Mouse (Mus musculus): ENCODE measurements around the gene Oser1. TPM values are rescaled to one million over a fixed set of nuclear protein-coding genes. Genes with fewer than 3 reads are reported as not detected.
A peak's percentile ranks its signal among the peaks of the same experiment; 100 is the strongest.

Oser1 gene
- total and polyA plus RNA-seq, 2 experiments from 2014 or later = 22.9 to 59.6 TPM

- Histone ChIP-seq H3K4me2 (ENCODE audit: low read depth, low read length) (peak within 1 kb of the TSS; percentile 18; the same call in 1 of the 2 replicates), H3K4me3 (ENCODE audit: low read length) (no peak within 1 kb of the TSS), H3K27ac (no peak within 1 kb of the TSS), H3K9ac (replicated peaks; ENCODE audit: low read length) (no peak within 1 kb of the TSS), H3K9me3 (ENCODE audit: low read length) (no peaks in the 10 kb centered on the region), H3K4me1 (ENCODE audit: insufficient read depth, low read length) (no peaks in the 10 kb centered on the region), H3K36me3 (ENCODE audit: insufficient read depth, low read length) (no peaks in the 10 kb centered on the region), H3K27me3 (ENCODE audit: insufficient read depth, low read length) (no peaks in the 10 kb centered on the region)
- TF ChIP-seq CTCF (IDR thresholded peaks at IDR 0.05; ENCODE audit: low read depth) = no peak
- WGBS = 15% methylated on average over 10 of the region's 10 CpGs
- DNase-seq (ENCODE audit: low spot score) = no peak
- ATAC-seq = no peak
These were observed 26.6 kb downstream of the Oser1 start, which contains the start of gene Jph2 for GRCm38 (mm10) chr2:163397905-163398304. Gene Jph2 (minus strand): TSS chr2:163397993.

DNA sequence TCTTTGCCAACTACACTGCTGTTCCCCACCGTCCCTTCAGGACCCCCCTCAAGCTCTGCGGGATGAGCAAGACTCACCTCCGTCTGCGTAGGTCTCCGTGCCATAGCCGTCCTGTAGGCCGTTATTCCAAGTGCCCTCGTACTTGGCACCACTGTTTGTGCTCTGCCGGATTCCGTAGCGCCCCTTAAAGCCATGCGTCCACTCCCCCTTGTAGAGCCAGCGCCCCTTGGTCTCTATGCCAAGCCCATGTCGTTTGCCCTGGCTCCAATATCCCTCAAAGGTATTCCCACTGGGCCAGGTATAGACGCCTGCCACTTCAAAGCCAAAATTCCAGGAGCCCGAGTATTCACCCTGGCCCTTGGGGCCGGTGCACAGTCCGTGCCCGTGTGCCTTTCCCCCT is 27.4 kb downstream of the Oser1 start:
- no peaks in the 10 kb centered on the region for H3K27me3 ChIP-seq (ENCODE audit: insufficient read depth, low read length)
- no peak overlapping the region for H3K27ac ChIP-seq
- DNase-seq (ENCODE audit: low spot score) = no peak
- no peak for ATAC-seq
- H3K4me2 ChIP-seq (ENCODE audit: low read depth, low read length) = no peak overlapping the region
- no peaks in the 10 kb centered on the region for H3K36me3 ChIP-seq (ENCODE audit: insufficient read depth, low read length)
- TF ChIP-seq CTCF (IDR thresholded peaks at IDR 0.05; ENCODE audit: low read depth) = no peak
- 92% methylated on average over 19 of the region's 19 CpGs for WGBS
- no peak overlapping the region for H3K4me3 ChIP-seq (ENCODE audit: low read length)
- no peak overlapping the region for H3K9ac ChIP-seq (replicated peaks; ENCODE audit: low read length)
- no peaks in the 10 kb centered on the region for H3K4me1 ChIP-seq (ENCODE audit: insufficient read depth, low read length)
- H3K9me3 ChIP-seq (ENCODE audit: low read length) = no peaks in the 10 kb centered on the region

- TF ChIP-seq CTCF (IDR thresholded peaks at IDR 0.05; ENCODE audit: low read depth) = no peak
- Histone ChIP-seq H3K36me3 (ENCODE audit: insufficient read depth, low read length) (no peaks in the 10 kb centered on the region), H3K4me3 (ENCODE audit: low read length) (no peak overlapping the region), H3K9me3 (ENCODE audit: low read length) (no peaks in the 10 kb centered on the region), H3K4me2 (ENCODE audit: low read depth, low read length) (no peak overlapping the region), H3K27ac (no peak overlapping the region), H3K27me3 (ENCODE audit: insufficient read depth, low read length) (no peaks in the 10 kb centered on the region), H3K9ac (replicated peaks; ENCODE audit: low read length) (no peak overlapping the region), H3K4me1 (ENCODE audit: insufficient read depth, low read length) (no peaks in the 10 kb centered on the region)
- WGBS = 70% methylated on average over 6 of the region's 6 CpGs
- DNase-seq (ENCODE audit: low spot score) (no peak), ATAC-seq (no peak)
These were observed 29.5 kb downstream of the Oser1 start for GRCm38 (mm10) chr2:163394977-163395376.

GRCm38 (mm10) chr2:163393976-163394375 is 30.5 kb downstream of the Oser1 start:
- Histone ChIP-seq H3K4me2 (ENCODE audit: low read depth, low read length) (no peak overlapping the region), H3K9ac (replicated peaks; ENCODE audit: low read length) (no peak overlapping the region), H3K27ac (no peak overlapping the region), H3K36me3 (ENCODE audit: insufficient read depth, low read length) (no peaks in the 10 kb centered on the region), H3K4me1 (ENCODE audit: insufficient read depth, low read length) (no peaks in the 10 kb centered on the region), H3K27me3 (ENCODE audit: insufficient read depth, low read length) (no peaks in the 10 kb centered on the region), H3K4me3 (ENCODE audit: low read length) (no peak overlapping the region), H3K9me3 (ENCODE audit: low read length) (no peaks in the 10 kb centered on the region)
- DNase-seq (ENCODE audit: low spot score) = no peak
- WGBS = 75% methylated on average over 6 of the region's 6 CpGs
- ATAC-seq = no peak
- no peak for TF ChIP-seq CTCF (IDR thresholded peaks at IDR 0.05; ENCODE audit: low read depth)

GRCm38 (mm10) chr2:163393241-163393640 is 31.3 kb downstream of the Oser1 start:
- Histone ChIP-seq H3K4me1 (ENCODE audit: insufficient read depth, low read length) (no peaks in the 10 kb centered on the region), H3K4me2 (ENCODE audit: low read depth, low read length) (no peak overlapping the region), H3K9ac (replicated peaks; ENCODE audit: low read length) (no peak overlapping the region), H3K9me3 (ENCODE audit: low read length) (no peaks in the 10 kb centered on the region), H3K4me3 (ENCODE audit: low read length) (no peak overlapping the region), H3K27me3 (ENCODE audit: insufficient read depth, low read length) (no peaks in the 10 kb centered on the region), H3K27ac (no peak overlapping the region), H3K36me3 (ENCODE audit: insufficient read depth, low read length) (no peaks in the 10 kb centered on the region)
- DNase-seq (ENCODE audit: low spot score) = no peak
- no peak for ATAC-seq
- TF ChIP-seq CTCF (IDR thresholded peaks at IDR 0.05; ENCODE audit: low read depth) = no peak
- 91% methylated on average over 10 of the region's 10 CpGs for WGBS

- DNase-seq (ENCODE audit: low spot score) (no peak), ATAC-seq (no peak)
- H3K9ac ChIP-seq (replicated peaks; ENCODE audit: low read length) = no peak overlapping the region
- H3K27me3 ChIP-seq (ENCODE audit: insufficient read depth, low read length) = no peaks in the 10 kb centered on the region
- 82% methylated on average over 6 of the region's 6 CpGs for WGBS
- H3K4me2 ChIP-seq (ENCODE audit: low read depth, low read length) = no peak overlapping the region
- H3K36me3 ChIP-seq (ENCODE audit: insufficient read depth, low read length) = no peaks in the 10 kb centered on the region
- peaks cover 2% of the 10 kb centered on the region; the same call in 1 of the 2 replicates for H3K9me3 ChIP-seq (ENCODE audit: low read length)
- H3K27ac ChIP-seq = no peak overlapping the region
- no peaks in the 10 kb centered on the region for H3K4me1 ChIP-seq (ENCODE audit: insufficient read depth, low read length)
- TF ChIP-seq CTCF (IDR thresholded peaks at IDR 0.05; ENCODE audit: low read depth) = no peak
- no peak overlapping the region for H3K4me3 ChIP-seq (ENCODE audit: low read length)
These were observed 32.1 kb downstream of the Oser1 start for GRCm38 (mm10) chr2:163392436-163392835.

- H3K36me3 ChIP-seq (ENCODE audit: insufficient read depth, low read length) = no peaks in the 10 kb centered on the region
- H3K4me3 ChIP-seq (ENCODE audit: low read length) = no peak overlapping the region
- no peak overlapping the region for H3K4me2 ChIP-seq (ENCODE audit: low read depth, low read length)
- peaks cover 2% of the 10 kb centered on the region; the same call in 1 of the 2 replicates for H3K9me3 ChIP-seq (ENCODE audit: low read length)
- H3K4me1 ChIP-seq (ENCODE audit: insufficient read depth, low read length) = no peaks in the 10 kb centered on the region
- H3K27ac ChIP-seq = no peak overlapping the region
- TF ChIP-seq CTCF (IDR thresholded peaks at IDR 0.05; ENCODE audit: low read depth) = no peak
- no peak overlapping the region for H3K9ac ChIP-seq (replicated peaks; ENCODE audit: low read length)
- no peak for DNase-seq (ENCODE audit: low spot score)
- no peak for ATAC-seq
- 80% methylated on average over 15 of the region's 15 CpGs for WGBS
- H3K27me3 ChIP-seq (ENCODE audit: insufficient read depth, low read length) = no peaks in the 10 kb centered on the region
These were observed 37.9 kb downstream of the Oser1 start for GRCm38 (mm10) chr2:163386423-163387190.
